Mouse (Mus musculus): ENCODE measurements around the gene Arf5.
A peak's percentile ranks its signal among the peaks of the same experiment; 100 is the strongest.

The Arf5 gene

DNA sequence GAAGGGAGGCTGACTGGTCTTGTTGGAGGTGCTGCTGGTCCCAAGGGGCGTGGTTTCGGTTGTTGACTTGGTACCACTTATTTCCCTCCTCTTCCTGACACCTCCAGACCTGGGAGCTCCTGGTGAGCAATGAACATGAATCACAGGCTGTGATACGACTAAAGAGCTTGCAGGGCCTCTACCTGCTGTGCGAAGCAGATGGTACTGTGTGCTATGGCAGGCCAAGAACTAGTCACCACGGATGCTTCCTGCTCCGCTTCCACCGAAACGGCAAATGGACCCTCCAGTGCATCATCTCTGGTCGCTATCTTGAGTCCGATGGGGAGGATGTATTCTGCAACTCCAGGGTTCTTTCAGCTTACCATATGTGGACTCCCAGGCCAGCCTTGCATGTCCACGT is 6.5 kb downstream of the Arf5 start:
- DNase-seq = peak; percentile 61

DNA sequence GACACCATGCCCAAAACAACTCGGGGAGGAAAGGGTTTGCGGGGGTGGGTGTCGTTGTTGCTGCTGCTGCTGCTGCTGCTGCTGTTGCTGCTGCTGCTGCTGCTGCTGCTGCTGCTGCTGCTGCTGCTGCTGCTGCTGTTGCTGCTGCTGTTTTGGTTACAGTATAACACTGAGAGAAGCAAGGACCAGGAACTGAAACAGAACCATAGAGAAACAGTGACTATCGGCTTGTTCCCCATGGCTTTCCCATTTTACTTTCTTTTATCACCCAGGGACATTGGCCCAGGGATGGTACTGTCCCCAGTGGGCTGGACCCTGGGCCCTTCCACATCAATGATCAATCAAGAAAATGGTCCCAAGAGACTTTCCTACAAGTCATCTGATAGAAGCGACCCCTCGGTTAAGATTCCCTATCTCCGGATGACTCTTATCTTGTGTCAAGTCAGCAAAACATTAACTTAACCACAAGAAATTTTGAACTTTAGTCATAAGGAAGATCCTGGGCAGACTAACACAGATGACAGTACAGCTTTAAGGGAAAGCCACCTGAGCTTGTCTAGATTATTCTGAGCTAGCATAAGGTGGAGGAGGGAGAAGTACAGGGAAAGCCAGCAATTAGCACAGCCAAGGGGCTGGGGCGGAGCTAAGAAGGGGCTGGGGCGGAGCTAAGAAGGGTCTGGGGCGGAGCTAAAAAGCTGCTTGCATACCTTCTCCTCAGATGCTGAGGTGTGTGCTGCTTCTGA is 7.6 kb downstream of the Arf5 start:
- DNase-seq = no peak

DNA sequence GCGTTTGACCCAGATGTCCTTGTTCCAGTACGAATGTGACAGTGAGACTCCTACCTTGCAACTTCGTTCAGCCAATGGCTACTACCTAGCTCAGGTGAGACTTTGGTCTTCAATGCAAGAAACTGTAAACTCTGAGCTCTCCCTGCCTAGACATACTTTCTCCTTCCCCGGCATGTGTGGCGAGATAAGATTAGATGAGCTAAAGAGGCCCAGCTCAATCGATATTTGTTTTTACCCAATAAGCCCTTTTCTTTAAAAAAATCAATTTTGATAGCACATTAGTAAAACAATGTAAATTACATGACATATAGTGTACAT is 8.1 kb downstream of the Arf5 start:
- no peak for DNase-seq

- no peak for DNase-seq
These were observed 24.6 kb downstream of the Arf5 start for GRCm38 (mm10) chr6:28447937-28448336.

- DNase-seq = no peak
These were observed 25.9 kb downstream of the Arf5 start, which contains the start of gene Pax4 for GRCm38 (mm10) chr6:28449253-28449652. Pax4 (minus strand) TSS chr6:28449353.

DNA sequence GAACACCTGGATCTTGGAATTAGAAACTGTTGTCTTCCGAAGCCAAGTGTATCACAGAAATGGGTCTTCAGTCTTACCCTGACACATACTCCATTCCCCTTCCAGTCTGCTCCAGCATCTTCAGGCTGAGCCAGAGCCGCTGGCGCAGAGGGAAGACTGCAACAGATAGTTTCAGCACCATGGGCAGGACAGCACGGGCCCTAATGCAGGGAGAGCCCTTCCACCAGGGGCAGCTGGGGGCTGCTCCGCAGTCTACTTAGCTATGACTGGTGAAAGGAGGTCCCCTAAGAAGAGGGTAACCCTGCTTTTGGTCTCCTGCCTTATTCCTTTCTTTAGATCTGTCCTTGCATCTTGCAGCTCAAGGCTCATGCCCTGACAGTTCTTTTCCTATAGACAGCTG is 27.1 kb downstream of the Arf5 start:
- DNase-seq = no peak

- DNase-seq = no peak
These were observed 27.6 kb downstream of the Arf5 start for GRCm38 (mm10) chr6:28450977-28451376.

GRCm38 (mm10) chr6:28459221-28459668 is 35.9 kb downstream of the Arf5 start:
- no peak for DNase-seq

DNA sequence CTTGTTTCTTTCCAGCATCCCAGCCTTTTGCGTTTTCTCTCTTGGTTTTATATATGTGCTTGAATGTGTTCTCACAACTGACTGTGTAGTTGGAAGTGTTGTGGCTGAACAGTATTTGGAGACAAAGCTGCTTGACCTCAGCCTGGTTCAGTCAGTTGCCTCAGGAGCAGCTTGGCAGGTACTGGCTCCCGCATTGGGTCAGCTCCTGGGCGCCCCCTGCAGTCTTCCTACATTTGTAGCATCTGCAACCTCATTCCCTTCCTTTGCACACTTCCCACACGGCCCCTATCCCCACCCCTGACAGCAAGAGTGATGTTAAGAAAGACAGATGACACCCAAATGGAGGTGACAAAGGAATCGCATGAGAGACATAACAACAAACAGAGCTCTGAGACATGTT is 37.2 kb downstream of the Arf5 start:
- DNase-seq = peak; percentile 72

DNA sequence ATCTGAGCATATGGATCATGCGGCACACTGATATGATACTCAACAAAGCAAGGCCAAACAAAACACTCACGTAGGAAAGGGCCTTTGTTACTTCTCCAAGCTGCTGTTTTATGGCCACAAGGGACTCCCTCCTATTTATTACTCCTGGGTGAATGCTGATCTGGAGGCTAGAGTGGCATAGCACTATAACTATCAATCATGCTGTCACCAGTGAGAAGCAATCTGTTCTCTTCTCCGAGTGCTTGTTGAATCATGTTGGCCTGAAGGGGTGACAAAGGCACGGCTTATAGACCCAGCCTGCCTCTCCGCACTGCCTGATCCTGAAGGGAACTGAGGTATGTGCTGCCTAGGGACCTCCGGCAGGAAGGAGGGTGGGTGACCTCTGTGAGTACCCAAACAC is 41.3 kb downstream of the Arf5 start:
- no peak for DNase-seq

DNA sequence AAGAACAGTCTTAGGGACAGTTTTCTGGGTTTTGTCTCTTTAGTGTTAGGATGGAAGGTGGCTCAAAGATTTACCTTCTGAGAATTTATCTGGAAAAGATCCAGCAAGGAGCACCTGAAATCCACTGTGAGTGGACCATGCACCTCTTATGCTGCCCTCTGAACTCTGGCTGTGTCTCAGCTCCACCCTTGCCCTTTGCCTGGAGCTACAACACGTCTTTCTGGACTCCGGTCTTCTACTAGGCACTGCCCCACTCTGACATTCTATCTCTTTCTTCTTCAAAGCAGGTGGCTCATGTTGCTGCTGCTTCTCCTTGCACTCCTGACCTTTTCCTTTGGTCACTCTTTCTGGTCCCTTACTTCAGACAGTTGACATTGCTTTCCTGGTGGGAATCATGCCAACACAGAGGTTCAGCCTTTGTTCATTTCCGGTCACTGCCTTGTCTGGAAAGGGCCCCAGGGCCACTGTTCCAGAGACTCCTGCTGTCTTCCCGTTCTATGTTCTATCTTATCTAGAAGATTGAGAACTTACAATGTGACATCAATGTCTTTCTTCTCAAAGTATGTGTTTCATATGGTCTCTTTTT is 46.8 kb downstream of the Arf5 start:
- DNase-seq = no peak

GRCm38 (mm10) chr6:28470621-28471020 is 47.3 kb downstream of the Arf5 start:
- DNase-seq = no peak

DNA sequence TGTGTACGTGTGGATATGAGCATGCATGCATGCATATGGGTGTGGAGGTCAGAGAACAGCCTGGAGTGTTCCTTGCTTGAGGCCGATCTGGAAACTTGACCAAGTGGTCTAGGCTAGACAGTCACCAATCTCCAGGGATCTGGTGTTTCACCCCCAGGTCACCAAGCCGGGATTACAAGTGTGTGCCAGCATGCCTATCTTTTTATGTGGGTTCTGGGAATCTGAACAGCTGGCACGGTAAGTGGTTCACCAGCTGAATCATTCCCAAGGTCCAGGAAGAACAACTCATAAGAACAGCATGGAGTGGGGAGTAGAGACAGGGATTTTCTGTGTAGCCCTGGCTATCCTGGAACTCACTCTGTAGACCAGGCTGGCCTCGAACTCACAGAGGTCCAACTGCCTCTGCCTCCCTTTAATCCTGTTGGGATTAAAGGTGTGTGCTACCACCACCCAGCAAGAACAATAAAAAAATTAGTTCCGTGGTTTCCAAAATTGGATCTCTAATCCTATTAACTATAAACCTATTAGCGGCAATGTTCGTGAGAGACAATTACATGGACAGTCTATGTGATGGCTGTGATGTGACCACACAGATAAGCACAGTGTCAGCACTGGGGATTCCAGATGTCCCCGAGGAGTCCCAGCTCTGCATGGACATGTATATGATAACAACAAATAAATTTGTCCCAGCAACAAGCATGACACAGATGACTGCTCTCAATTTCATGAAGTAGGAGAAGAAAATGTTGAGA is 48.1 kb downstream of the Arf5 start:
- DNase-seq = no peak

- DNase-seq = no peak
These were observed 50.9 kb downstream of the Arf5 start for GRCm38 (mm10) chr6:28474211-28474610.

- no peak for DNase-seq
These were observed 51.5 kb downstream of the Arf5 start, which contains the start of gene Snd1 for GRCm38 (mm10) chr6:28474839-28475238. Snd1 (plus strand) TSS chr6:28475139.
